Mouse (Mus musculus) olfactory bulb, adult 2 months (tissue): ENCODE data around the gene Nav2. TPM values are rescaled to one million over a fixed set of nuclear protein-coding genes. Genes with fewer than 3 reads are reported as not detected.

Source experiments
- H3K27ac ChIP-seq: fragments of 200-500 bp; 2 replicates; pipeline ENCODE4 v1.5.1; 2012; ENCODE audit warnings: low read depth, low read length; ENCODE audit not compliant: insufficient read depth
- H3K4me1 ChIP-seq: fragments of 200-500 bp; 2 replicates; pipeline ENCODE4 v1.6.1; 2012; ENCODE audit warnings: low read length; ENCODE audit not compliant: control insufficient read depth, insufficient read depth
- H3K4me3 ChIP-seq: fragments of 200-500 bp; 2 replicates; pipeline ENCODE4 v1.5.1; 2012; ENCODE audit warnings: mild to moderate bottlenecking, low read depth, low read length, moderate library complexity; ENCODE audit not compliant: insufficient read depth
- CTCF ChIP-seq: fragments of 200-500 bp; IDR thresholded peaks from 2 replicates; pipeline ENCODE4 v1.5.1; 2012; ENCODE audit warnings: low read depth, mild to moderate bottlenecking, low read length, moderate library complexity; ENCODE audit not compliant: insufficient read depth
- POLR2A ChIP-seq: fragments of 200-500 bp; IDR thresholded peaks from 2 replicates; pipeline ENCODE4 v1.6.1; 2012; ENCODE audit warnings: mild to moderate bottlenecking, low read depth, low read length, moderate library complexity; ENCODE audit not compliant: insufficient read depth
- WGBS: fragments of 180-500 bp; shearing (Covaris S2); methylation state at CpG from one replicate; pipeline ENCODE4 v1.1.7; 2018; 5-methylcytosine and 5-hydroxymethylcytosine counted together
- polyA plus RNA-seq: library from polyadenylated mRNA; stranded (reverse); fragments of >200 nt; gene quantifications from 2 replicates; pipeline ENCODE4 v1.2.4, GENCODE M21; 2012; ENCODE audit warnings: low replicate concordance; ENCODE audit not compliant: missing spikeins, insufficient read depth, insufficient read length

The Nav2 gene
- polyA plus RNA-seq, 1 experiment: 57.3 TPM

DNA sequence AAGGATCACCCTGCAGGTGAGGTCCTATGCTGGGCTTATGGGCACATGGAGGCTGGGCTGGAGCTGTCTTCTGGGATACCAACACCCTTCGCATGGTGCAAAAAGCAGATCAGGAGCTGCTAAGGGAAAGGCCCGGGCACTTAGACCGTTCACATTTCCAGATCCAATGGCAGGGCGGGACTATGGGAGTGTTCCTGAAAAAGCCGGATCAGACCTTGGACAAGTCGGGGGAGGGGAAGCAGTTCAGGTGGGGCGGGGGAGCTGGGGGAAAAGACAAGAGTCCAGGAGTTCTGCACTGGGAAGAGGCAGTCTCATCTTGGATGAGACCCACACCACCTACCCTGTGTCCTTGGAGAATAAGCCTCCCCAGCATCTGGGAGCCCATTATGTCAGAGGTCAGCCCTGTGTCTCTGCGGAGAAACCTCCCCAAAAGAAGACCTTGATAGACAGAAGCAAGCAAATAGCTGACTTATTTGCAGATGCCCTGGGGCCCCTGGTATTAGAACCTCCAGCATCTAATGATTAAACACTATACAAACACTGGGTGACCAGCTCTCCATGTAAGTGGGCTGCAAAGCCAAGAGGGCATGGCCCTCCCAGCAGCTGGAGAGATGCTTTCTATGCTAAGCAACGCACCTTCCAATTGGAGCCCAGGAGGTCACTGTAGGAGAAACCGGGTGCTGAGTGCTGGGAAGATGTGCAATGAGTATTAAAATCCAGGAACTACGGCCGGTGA, 597.7 kb downstream of the Nav2 start:
- H3K27ac ChIP-seq: no peak overlapping the region
- 85% methylated on average over 12 of the region's 12 CpGs for WGBS
- no peak overlapping the region for H3K4me3 ChIP-seq
- TF ChIP-seq CTCF: no peak
- no peak for TF ChIP-seq POLR2A
- peaks cover 20% of the 10 kb centered on the region for H3K4me1 ChIP-seq

DNA sequence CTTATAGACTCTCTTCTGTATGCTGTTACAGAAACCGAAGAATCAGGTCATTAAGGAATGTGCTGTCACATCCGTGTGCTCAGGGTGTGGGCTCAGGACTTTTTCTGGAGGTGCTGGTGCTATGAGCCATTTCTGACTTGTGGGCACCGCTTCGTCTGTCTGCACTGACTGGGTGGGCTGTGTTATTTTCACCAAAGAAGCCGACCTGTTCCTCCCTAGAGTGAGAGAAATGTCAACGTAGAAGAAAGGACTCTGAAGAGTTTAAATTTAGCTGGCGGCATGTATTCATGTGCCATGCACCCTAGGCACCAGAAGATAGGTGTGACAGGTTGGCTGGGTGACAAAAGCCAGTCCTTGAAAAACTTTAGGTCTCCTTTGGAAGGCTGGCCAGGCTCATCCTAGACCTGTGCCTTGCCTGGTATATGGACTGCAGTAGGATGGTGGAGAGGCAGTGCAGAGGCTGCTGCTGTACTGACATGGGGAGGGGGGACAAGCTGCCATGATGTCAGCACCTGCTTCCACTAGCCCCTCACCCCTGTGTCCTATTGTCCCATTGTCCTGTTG, 599.5 kb downstream of the Nav2 start:
- WGBS: 68% methylated on average over 7 of the region's 7 CpGs
- Histone ChIP-seq H3K4me3 (no peak overlapping the region), H3K27ac (no peak overlapping the region), H3K4me1 (peaks cover 24% of the 10 kb centered on the region)
- TF ChIP-seq POLR2A (no peak), CTCF (no peak)

DNA sequence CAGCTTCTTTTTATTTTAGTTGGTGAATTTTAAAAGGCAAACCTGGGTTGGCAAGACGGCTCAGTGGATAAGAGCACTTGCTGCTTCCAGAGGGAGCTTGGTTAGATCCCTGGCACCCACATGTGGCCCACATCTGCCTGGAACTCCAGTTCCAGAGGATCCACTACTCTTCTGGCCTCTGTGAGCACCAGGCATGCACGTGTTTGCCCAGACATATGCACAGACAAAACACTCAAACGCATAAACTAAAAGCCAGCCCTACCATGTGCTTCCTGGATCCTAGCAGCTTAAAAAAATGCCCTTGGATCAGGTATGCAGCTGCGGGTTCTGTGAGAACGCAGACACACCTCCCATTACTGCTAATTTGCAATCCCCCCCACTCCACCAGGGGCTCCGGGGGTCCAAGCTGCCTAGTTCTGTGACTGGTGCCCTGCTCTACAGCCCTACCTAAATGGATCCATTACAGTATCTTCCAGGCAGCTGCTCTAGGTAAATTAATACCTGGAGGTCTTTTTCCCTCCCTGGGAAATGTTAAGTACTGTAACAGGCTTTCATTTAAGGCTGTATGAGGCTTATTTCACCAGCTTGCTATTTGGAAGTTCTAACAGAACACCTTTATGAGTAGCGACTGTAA, 603.4 kb downstream of the Nav2 start:
- Histone ChIP-seq H3K27ac (no peak overlapping the region), H3K4me3 (no peak overlapping the region), H3K4me1 (peaks cover 12% of the 10 kb centered on the region)
- 58% methylated on average over 7 of the region's 7 CpGs for WGBS
- TF ChIP-seq CTCF: no peak

DNA sequence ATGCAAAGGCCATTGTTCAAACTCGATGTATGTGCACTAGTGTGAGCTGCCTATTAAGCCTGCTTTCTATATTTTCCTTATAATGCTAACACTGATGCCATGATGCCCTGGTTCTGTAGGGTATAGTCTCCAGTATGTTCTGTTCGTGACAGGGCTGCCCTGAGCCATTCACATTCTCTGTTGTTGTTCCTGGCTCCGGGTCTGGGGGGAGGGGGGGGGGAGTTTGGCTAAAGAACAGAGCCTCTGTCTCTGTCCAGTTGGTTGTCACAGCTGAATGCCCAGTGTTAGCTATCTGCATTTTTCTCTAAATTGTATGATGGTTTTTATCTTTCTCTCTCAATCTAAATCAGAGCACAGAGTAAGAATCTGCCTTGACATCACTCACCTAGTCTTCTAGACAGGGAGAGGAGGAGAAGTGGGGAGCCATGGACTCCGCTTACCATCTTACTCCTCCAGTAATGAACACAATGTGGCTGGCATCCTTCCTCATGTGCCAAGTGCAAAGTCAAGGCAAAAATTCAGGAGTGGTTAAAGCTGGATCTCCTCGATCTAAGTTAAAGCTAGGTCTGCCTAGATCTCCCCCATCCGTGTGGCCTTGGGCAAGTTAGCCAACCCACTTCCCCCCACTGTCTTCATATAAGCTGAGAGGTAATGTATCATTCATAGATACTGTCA, 605.4 kb downstream of the Nav2 start:
- Histone ChIP-seq H3K4me3 (no peak overlapping the region), H3K4me1 (peaks cover 10% of the 10 kb centered on the region), H3K27ac (0 out of 2 replicates have a peak overlapping the region, but pooled peaks have one; percentile 5)
- 60% methylated on average over 6 of the region's 6 CpGs for WGBS
- TF ChIP-seq POLR2A (no peak), CTCF (no peak)

DNA sequence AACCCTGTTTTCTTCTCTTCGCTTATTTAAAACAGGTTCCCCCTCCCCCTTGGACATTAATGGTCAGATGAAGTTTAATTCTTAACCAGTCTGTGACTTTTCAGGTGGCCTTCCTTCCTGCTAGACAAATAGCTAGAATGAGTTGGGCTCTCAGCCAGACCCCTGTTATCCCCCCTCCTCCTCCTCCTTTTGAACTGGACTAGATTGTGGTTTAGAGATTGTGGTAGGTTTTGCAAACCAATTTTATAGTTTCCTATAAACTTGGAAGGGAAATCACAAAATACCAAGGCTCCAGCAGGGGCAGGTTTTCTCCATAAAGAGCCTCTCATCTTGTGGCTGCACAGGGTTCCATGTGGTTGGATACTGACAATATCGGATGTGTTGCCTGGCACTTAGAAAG, 606.5 kb downstream of the Nav2 start:
- H3K4me3 ChIP-seq: no peak overlapping the region
- WGBS: 79% methylated on average over 2 of the region's 2 CpGs
- TF ChIP-seq POLR2A (no peak), CTCF (no peak)
- peaks cover 10% of the 10 kb centered on the region for H3K4me1 ChIP-seq
- H3K27ac ChIP-seq: no peak overlapping the region

DNA sequence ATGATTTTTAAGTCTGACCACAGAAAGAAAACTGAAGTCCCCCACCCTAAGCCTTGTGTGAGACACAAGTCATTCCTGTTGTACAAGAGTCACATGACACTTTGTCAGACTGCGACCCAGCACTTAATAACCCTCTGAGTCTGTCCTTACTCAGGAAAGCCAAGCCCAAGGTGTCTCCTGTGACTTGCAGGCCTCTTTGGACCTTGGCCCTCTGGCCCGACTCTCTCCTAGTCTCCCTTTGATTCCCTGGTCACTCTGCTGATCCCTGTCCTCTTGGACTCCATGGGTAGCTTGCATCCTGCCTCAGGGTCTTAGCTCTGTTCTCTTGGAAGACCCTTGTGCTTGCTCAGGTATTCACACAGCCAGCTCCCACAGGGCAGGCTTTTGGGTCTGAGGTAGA, 612.0 kb downstream of the Nav2 start:
- TF ChIP-seq POLR2A (no peak), CTCF (no peak)
- WGBS: 85% methylated on average over 2 of the region's 2 CpGs
- H3K4me3 ChIP-seq: no peak overlapping the region

DNA sequence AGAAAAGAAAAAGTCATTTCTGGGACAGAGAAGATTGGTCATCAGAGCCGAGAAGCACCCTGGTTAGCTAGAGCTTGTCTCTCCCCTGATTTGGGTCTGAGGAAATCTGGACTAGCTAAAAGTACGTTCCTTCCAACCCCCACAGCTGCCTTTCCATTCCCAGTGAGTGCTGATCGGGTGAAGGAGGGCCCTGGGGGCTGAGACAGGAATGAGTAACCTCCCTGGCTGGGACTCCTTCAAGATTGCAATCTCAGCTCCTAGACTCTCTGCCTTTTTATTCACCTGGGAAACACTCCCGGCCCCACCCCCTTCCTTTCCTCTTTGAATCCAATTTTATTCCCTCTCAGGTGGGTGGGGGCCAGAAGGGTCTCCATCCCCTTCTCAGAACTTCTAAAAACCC, 612.8 kb downstream of the Nav2 start:
- TF ChIP-seq POLR2A (no peak), CTCF (no peak)
- Histone ChIP-seq H3K4me1 (peaks cover 36% of the 10 kb centered on the region), H3K4me3 (no peak overlapping the region), H3K27ac (no peak overlapping the region)
- 42% methylated on average over 4 of the region's 4 CpGs for WGBS

More for the DNA sequence above, 612.0 kb downstream of the Nav2 start:
- Histone ChIP-seq H3K27ac (no peak overlapping the region), H3K4me1 (peaks cover 30% of the 10 kb centered on the region)

DNA sequence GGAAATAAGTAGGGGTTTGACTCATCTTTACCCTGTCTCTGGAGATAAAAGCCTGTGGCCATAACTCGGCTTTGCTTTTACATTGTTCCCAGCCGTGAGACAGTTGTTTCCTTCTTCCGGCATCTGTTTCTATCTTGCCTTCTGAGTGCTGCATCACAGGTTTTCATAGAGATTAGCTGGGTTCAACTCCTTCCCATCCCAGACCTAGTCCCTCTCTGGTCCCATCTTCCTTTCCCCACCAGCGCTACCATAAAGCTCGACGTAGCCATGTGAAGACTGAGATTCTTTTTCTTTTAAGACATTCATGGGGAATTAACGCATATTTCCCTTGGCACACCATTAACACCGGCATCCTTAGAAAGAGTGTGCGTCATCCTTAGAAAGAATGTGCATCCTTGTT, 613.5 kb downstream of the Nav2 start:
- no peak overlapping the region for H3K4me3 ChIP-seq
- WGBS: 21% methylated on average over 9 of the region's 9 CpGs
- H3K4me1 ChIP-seq: peaks cover 36% of the 10 kb centered on the region
- TF ChIP-seq POLR2A (no peak), CTCF (no peak)
- H3K27ac ChIP-seq: no peak overlapping the region
